Mouse (Mus musculus): Measurements from ENCODE around the gene Usp45. TPM values are rescaled to one million over a fixed set of nuclear protein-coding genes. Genes with fewer than 3 reads are reported as not detected.

The Usp45 gene
- polyA plus RNA-seq, 1 experiment from 2014 or later: 14.5 TPM

DNA sequence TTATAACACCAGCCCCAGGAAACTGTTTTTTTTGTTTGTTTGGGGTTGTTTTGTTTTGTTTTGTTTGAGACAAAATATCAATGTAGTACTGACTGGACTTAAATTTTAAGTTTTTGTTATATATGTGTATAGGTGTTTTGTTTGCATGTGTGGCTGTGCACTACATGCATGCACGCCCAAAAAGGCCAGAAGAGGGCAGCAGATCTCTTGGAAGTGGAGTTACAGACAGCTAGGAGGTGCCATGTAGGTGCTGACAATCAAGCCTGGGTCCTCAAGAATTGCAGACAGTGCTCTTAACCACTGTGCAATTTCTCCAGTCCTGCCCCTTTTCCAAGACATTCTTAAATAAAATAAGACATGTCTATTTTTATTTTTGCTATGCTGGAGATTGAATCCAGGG is 8.1 kb upstream of the Usp45 start:
- Histone ChIP-seq H3K9ac (ENCODE audit: low read length) (no peak overlapping the region), H3K27me3 (ENCODE audit: control insufficient read depth, insufficient read depth, low read length) (no peaks in the 10 kb centered on the region), H3K9me3 (ENCODE audit: control insufficient read depth, low read length) (no peaks in the 10 kb centered on the region), H3K4me3 (ENCODE audit: low read depth, low read length) (no peak overlapping the region), H3K27ac (ENCODE audit: low read depth, low read length) (no peak overlapping the region), H3K36me3 (ENCODE audit: control insufficient read depth, insufficient read depth, low read length) (no peaks in the 10 kb centered on the region), H3K4me1 (replicated peaks; ENCODE audit: control insufficient read depth, insufficient read depth, low read length) (no peaks in the 10 kb centered on the region), H3K4me2 (ENCODE audit: low read depth, low read length, severe bottlenecking) (no peak overlapping the region)
- ATAC-seq (replicated peaks; ENCODE audit: low FRiP score): no peak
- 56% methylated on average over 1 of the region's 1 CpGs for WGBS
- DNase-seq (ENCODE audit: low spot score): no peak

DNA sequence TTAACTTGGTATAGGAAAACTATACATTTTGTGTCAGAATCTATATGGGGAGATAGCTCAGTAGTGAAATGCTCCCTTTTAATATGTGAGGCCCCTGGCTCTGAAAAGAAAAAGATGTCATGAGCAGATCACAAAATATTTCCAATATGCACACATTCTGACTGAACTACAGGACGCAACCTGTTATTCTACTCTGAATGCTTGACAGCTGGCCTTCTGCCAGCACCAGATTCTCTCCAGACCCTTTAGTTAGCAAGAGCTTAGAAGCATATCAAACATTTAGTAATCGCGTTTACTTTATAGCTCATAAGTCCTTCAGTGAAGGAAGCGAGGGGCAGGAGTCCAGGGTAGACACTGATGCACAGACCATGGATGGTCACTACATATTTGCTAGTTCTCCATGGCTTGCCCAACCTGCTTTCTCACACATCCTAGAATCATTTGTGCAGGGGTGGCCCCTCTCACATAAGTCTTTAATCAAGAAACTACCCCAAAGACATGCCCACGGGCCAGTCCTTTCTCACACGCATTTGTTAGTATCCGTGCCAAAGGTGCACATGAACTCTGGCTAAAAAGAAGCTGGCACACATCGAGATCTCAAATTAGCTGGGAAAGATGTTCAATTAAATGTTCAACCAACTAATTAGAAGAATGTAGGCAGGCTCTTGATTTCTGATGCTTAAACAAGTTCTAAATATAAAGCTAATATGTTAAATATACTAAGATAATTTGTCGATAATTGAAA is 5.4 kb upstream of the Usp45 start:
- Histone ChIP-seq H3K4me1 (replicated peaks; ENCODE audit: control insufficient read depth, insufficient read depth, low read length) (no peaks in the 10 kb centered on the region), H3K9ac (ENCODE audit: low read length) (no peak overlapping the region), H3K27me3 (ENCODE audit: control insufficient read depth, insufficient read depth, low read length) (no peaks in the 10 kb centered on the region), H3K4me3 (ENCODE audit: low read depth, low read length) (no peak overlapping the region), H3K27ac (ENCODE audit: low read depth, low read length) (no peak overlapping the region), H3K36me3 (ENCODE audit: control insufficient read depth, insufficient read depth, low read length) (no peaks in the 10 kb centered on the region), H3K4me2 (ENCODE audit: low read depth, low read length, severe bottlenecking) (no peak overlapping the region), H3K9me3 (ENCODE audit: control insufficient read depth, low read length) (no peaks in the 10 kb centered on the region)
- DNase-seq (ENCODE audit: low spot score) (no peak), ATAC-seq (replicated peaks; ENCODE audit: low FRiP score) (no peak)
- 94% methylated on average over 9 of the region's 9 CpGs for WGBS

DNA sequence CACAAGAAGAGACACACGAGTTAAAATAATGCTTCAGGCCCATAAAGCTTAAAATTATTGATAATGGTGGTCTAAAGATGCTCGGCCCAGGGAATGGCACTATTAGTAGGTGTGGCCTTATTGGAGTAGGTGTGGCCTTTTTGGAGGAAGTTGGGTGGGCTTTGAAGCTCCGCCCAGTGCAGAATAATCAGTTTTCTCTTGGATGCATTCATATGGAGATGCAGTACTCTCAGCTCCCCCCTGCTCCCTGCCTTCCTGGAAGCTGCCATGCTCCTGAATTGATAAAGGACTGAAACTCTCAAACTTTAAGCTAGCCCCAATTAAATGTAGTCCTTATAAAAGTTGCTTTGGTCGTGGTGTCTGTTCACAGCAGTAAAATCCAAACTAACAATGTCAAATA is 3.1 kb upstream of the Usp45 start:
- no peak overlapping the region for H3K4me3 ChIP-seq (ENCODE audit: low read depth, low read length)
- ATAC-seq (replicated peaks; ENCODE audit: low FRiP score) (no peak), DNase-seq (ENCODE audit: low spot score) (no peak)
- no peak overlapping the region for H3K4me2 ChIP-seq (ENCODE audit: low read depth, low read length, severe bottlenecking)
- H3K4me1 ChIP-seq (replicated peaks; ENCODE audit: control insufficient read depth, insufficient read depth, low read length): no peaks in the 10 kb centered on the region
- no peak overlapping the region for H3K27ac ChIP-seq (ENCODE audit: low read depth, low read length)
- H3K36me3 ChIP-seq (ENCODE audit: control insufficient read depth, insufficient read depth, low read length): no peaks in the 10 kb centered on the region
- no peaks in the 10 kb centered on the region for H3K27me3 ChIP-seq (ENCODE audit: control insufficient read depth, insufficient read depth, low read length)
- H3K9me3 ChIP-seq (ENCODE audit: control insufficient read depth, low read length): no peaks in the 10 kb centered on the region
- H3K9ac ChIP-seq (ENCODE audit: low read length): no peak overlapping the region
- WGBS: 81% methylated on average over 4 of the region's 4 CpGs

DNA sequence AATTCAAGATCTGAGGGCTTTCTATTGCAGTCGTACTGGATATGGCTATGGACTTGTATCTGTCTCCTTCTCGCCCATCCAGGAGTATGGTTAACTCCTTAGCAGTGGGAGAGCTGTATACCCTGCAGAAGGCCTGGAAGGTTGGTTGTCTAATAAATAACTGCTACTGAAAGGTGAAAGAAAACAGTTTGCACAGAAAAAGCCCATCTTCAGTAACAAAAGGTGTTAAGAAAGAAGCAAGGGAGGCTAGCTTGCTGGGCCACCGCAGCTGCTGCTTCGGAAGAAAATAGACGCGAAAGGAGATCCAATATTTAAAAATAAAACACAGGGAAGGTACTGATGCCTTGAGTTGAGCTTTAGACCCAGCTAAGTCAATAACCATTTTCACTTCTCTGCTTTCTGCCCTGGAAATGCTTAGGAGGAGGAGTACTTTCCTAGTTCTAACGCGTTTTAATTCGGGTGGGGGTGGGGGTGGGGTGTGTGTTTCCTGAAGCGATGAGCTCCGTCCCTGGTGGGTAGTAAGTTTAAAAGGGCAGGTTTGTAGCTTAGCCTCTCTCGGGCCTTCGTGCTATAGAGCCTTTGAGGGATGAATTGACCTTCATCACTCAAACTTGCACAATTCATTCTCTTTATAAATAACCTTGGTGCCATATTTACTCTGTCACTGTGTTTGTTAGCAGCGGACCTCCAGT is 639 bp upstream of the Usp45 start:
- peak overlapping the region; percentile 55 for H3K4me3 ChIP-seq (ENCODE audit: low read depth, low read length)
- no peaks in the 10 kb centered on the region for H3K27me3 ChIP-seq (ENCODE audit: control insufficient read depth, insufficient read depth, low read length)
- H3K36me3 ChIP-seq (ENCODE audit: control insufficient read depth, insufficient read depth, low read length): no peaks in the 10 kb centered on the region
- no peak overlapping the region for H3K27ac ChIP-seq (ENCODE audit: low read depth, low read length)
- H3K4me1 ChIP-seq (replicated peaks; ENCODE audit: control insufficient read depth, insufficient read depth, low read length): no peaks in the 10 kb centered on the region
- DNase-seq (ENCODE audit: low spot score) (no peak), ATAC-seq (replicated peaks; ENCODE audit: low FRiP score) (no peak; the same call in 1 of the 2 replicates)
- no peaks in the 10 kb centered on the region for H3K9me3 ChIP-seq (ENCODE audit: control insufficient read depth, low read length)
- H3K4me2 ChIP-seq (ENCODE audit: low read depth, low read length, severe bottlenecking): peak overlapping the region; percentile 59
- H3K9ac ChIP-seq (ENCODE audit: low read length): peak overlapping the region; percentile 70
- 23% methylated on average over 14 of the region's 14 CpGs for WGBS

DNA sequence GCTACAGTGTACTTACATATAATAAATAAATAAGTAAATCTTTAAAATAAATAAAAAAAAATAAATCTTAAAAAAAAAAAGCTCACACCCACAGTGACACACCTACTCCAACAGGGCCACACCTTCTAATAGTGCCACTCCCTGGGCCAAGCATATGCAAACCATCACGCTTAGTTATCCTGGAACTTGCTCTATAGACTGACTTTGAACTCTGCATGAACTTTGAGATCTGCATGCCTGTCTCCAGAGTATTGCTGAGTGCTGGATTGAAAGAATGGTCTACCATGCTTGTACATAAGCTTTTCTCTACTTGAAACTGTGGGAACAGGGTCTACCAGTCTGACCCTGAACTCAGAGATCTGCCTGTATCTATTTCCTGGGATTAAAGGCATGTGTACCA is 4.1 kb downstream of the Usp45 start:
- Histone ChIP-seq H3K9ac (ENCODE audit: low read length) (no peak overlapping the region), H3K4me1 (replicated peaks; ENCODE audit: control insufficient read depth, insufficient read depth, low read length) (no peaks in the 10 kb centered on the region), H3K27ac (ENCODE audit: low read depth, low read length) (no peak overlapping the region), H3K9me3 (ENCODE audit: control insufficient read depth, low read length) (no peaks in the 10 kb centered on the region), H3K4me2 (ENCODE audit: low read depth, low read length, severe bottlenecking) (no peak overlapping the region), H3K27me3 (ENCODE audit: control insufficient read depth, insufficient read depth, low read length) (no peaks in the 10 kb centered on the region), H3K4me3 (ENCODE audit: low read depth, low read length) (no peak overlapping the region), H3K36me3 (ENCODE audit: control insufficient read depth, insufficient read depth, low read length) (no peaks in the 10 kb centered on the region)
- DNase-seq (ENCODE audit: low spot score): no peak
- WGBS: 81% methylated on average over 1 of the region's 1 CpGs
- no peak for ATAC-seq (replicated peaks; ENCODE audit: low FRiP score)

DNA sequence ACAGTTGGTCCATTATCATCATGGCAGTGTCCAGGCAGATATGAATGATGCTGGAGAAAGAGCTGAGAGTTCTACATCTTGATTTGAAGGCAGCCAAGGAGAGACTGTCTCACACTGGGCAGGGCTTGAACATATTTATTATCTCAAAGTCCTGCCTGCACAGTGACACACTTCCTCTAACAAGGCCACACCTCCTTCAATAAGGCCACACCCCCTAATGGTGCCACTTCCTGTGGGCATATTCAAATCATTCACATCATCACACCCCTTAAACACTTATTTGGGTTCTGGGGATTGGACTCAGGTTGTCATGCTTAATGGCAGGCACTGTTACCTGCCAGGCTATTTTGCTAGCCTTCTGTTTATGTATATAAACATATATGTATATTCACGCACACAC is 5.3 kb downstream of the Usp45 start:
- no peak overlapping the region for H3K4me3 ChIP-seq (ENCODE audit: low read depth, low read length)
- H3K9me3 ChIP-seq (ENCODE audit: control insufficient read depth, low read length): no peaks in the 10 kb centered on the region
- ATAC-seq (replicated peaks; ENCODE audit: low FRiP score): no peak
- H3K27ac ChIP-seq (ENCODE audit: low read depth, low read length): no peak overlapping the region
- no peaks in the 10 kb centered on the region for H3K27me3 ChIP-seq (ENCODE audit: control insufficient read depth, insufficient read depth, low read length)
- WGBS: 93% methylated on average over 1 of the region's 1 CpGs
- no peaks in the 10 kb centered on the region for H3K4me1 ChIP-seq (replicated peaks; ENCODE audit: control insufficient read depth, insufficient read depth, low read length)
- no peaks in the 10 kb centered on the region for H3K36me3 ChIP-seq (ENCODE audit: control insufficient read depth, insufficient read depth, low read length)
- no peak overlapping the region for H3K4me2 ChIP-seq (ENCODE audit: low read depth, low read length, severe bottlenecking)
- no peak for DNase-seq (ENCODE audit: low spot score)
- H3K9ac ChIP-seq (ENCODE audit: low read length): no peak overlapping the region

DNA sequence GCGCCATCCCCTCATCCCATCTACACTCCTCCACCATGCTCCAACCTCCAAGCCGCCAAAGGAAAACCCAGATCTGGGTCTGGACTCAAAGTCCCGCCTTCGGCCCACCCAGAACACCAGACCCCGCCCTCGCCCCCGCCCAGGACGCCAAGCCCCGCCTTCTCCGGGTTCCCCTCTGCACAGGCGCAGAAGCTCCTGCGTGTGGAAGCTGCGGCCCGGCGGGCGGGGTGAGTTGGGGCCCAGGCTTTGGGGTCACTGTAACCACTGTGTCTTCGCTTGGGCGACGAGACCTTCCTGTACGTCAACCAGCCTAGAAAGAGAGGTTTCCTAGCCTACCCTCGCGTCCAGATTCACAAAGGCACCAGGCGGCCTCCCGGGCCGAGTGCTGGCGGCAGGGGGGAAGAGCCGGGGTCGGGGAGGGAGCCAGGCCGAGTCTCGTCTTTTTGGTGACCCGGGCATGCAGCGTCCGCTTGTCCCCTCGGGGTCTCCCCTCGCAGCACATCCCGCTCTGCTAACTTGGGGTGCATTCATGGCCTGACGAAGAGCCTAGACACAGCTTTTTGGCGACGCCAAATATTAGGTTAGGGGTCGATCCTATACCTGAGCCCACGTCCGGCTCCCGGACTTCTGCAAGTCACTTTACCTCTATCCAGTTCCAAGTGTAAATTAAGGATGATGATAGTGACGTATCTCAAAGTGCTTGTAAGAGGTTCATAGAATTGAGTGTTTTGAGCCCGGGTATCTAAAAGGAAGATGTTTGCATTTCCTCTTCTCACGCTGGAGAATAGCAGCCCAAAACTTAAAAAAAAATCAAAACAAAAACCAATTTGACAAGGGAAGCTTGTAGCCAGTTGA is 9.4 kb downstream of the Usp45 start:
- Histone ChIP-seq H3K27me3 (ENCODE audit: control insufficient read depth, insufficient read depth, low read length) (no peaks in the 10 kb centered on the region), H3K9ac (ENCODE audit: low read length) (peak overlapping the region; percentile 88), H3K9me3 (ENCODE audit: control insufficient read depth, low read length) (no peaks in the 10 kb centered on the region), H3K27ac (ENCODE audit: low read depth, low read length) (no peak overlapping the region), H3K4me2 (ENCODE audit: low read depth, low read length, severe bottlenecking) (peak overlapping the region; percentile 73), H3K36me3 (ENCODE audit: control insufficient read depth, insufficient read depth, low read length) (no peaks in the 10 kb centered on the region), H3K4me3 (ENCODE audit: low read depth, low read length) (peak overlapping the region; percentile 75), H3K4me1 (replicated peaks; ENCODE audit: control insufficient read depth, insufficient read depth, low read length) (no peaks in the 10 kb centered on the region)
- DNase-seq (ENCODE audit: low spot score): peak; percentile 97
- under 1% methylated on average over 46 of the region's 46 CpGs for WGBS
- ATAC-seq (replicated peaks; ENCODE audit: low FRiP score): peak; percentile 98

DNA sequence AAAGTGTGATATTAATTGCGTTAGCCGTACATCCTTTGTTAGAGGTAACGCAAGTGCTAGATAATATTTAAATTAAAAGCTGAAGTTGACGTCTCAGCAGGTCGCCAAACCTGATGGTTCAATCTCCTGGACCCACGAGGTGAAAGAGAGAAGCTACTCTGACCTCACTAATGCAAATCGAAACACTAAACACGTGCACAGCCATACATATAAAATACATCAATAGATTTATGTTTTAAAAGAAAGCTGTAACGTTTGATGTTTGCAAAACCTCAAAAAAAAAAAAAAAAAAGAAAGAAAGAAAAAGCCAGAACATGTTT is 9.9 kb downstream of the Usp45 start:
- H3K27me3 ChIP-seq (ENCODE audit: control insufficient read depth, insufficient read depth, low read length): no peaks in the 10 kb centered on the region
- ATAC-seq (replicated peaks; ENCODE audit: low FRiP score): no peak
- 10% methylated on average over 9 of the region's 9 CpGs for WGBS
- no peaks in the 10 kb centered on the region for H3K4me1 ChIP-seq (replicated peaks; ENCODE audit: control insufficient read depth, insufficient read depth, low read length)
- peak overlapping the region; percentile 75 for H3K4me3 ChIP-seq (ENCODE audit: low read depth, low read length)
- no peaks in the 10 kb centered on the region for H3K36me3 ChIP-seq (ENCODE audit: control insufficient read depth, insufficient read depth, low read length)
- H3K9ac ChIP-seq (ENCODE audit: low read length): peak overlapping the region; percentile 88
- peak overlapping the region; percentile 73 for H3K4me2 ChIP-seq (ENCODE audit: low read depth, low read length, severe bottlenecking)
- no peak for DNase-seq (ENCODE audit: low spot score)
- no peak overlapping the region for H3K27ac ChIP-seq (ENCODE audit: low read depth, low read length)
- H3K9me3 ChIP-seq (ENCODE audit: control insufficient read depth, low read length): no peaks in the 10 kb centered on the region
